Mouse (Mus musculus): Measurements from ENCODE around the gene Olfr1030.
"Not testable (repeated sequence)": the region's sequence is repeated elsewhere in the genome, so short reads cannot be mapped to it uniquely, and the experiment has no call there.

DNA sequence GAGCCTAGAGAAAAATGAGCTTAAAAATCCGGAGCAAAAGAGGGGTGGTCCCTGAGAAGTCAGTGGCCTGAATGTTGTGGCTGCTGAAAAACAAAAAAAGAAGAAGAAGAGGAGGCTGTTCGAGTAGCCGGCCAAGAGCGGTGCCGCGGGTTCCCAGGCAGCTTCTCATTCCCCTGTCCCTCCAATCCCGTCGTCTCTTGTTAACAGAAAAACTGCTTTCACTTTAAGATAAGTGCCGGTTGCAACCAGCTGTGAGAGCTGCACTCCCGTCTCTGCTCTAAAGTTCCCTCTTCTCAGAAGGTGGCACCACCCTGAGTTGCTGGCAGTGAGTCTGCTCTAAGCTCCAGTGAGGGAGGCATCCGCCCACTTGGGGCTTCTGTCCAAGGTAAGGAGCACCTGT is 41.3 kb downstream of the Olfr1030 start, which contains the start of gene Olfr1033:
- TF ChIP-seq CTCF (IDR thresholded peaks at IDR 0.05; ENCODE audit: borderline replicate concordance, extremely low read depth, insufficient read depth, insufficient read length); POLR2A (IDR thresholded peaks at IDR 0.05; ENCODE audit: borderline replicate concordance, extremely low read depth, insufficient read depth, insufficient read length, poor library complexity, severe bottlenecking): not testable (repeated sequence)

Measured in brain, embryonic 14.5 days (tissue).